Mouse (Mus musculus): ENCODE measurements around the gene Vill. TPM values are rescaled to one million over a fixed set of nuclear protein-coding genes. Genes with fewer than 3 reads are reported as not detected.

Gene Vill
- polyA plus RNA-seq, 1 experiment from 2014 or later = 15.2 TPM

DNA sequence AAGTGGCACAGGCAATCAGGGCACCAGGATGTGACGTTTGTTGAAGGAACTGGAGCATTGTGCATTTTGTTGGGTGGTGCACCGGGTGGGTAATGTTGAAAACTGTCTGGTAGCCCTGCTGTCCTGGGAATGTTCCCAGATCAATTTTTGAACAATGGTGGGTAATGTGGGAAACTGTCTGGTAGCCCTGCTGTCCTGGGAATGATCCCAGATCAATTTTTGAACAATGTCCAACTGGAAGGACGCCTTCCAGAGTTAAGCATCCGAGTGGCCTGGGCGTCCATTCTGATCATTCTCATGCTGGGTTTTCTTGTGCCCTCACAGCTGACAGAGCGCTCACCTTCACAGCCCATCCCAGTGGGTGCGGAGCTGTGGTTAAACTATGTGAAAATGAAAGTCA is 25.2 kb upstream of the Vill start:
- WGBS = 90% methylated on average over 7 of the region's 7 CpGs
- H3K9me3 ChIP-seq = no peaks in the 10 kb centered on the region

DNA sequence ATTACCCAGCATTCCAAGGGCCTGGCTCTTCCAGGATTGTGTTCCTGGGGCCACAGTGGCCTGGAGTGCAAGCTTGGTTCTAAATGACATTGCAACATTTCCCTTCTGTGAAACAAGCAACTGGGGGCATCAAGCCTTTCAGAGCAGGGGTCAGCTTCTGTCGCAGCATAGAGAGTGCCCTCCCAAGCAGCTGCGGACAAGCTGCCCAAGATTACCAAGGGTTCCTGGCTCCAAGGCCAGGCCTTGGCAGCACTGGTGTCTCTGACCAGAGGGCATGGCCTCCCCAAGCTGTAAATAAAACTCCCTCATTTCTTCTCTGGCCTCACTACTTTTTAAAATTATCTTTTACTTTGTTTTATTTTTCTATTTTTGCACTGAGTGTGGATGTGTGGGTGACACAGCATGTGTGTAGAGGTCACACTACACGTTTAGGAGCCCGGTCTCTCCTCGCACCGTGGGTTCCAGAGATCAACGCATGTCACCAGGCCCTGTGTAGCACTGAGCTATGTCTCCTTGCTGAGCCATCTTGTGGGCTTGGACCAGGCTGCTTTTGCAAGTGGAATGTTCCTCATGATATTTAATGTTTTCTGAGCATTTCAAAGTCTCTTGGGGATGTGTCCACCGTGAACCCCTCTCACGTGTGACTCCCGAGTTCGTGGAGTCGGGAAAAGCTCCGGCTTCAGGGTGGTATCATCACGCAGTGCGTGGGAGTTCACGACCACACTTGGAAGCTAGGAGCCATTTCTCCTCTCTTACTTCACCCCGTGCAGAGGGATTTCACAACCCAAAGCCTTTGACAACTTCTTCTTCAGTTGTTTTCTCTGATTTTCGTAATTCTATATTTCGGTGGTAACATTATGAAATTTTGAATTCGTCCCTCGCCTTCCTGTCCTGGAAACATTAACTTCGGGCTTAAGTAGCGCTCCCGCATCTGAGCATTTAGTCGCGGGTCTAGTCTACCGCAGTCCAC is 24.1 kb upstream of the Vill start:
- Histone ChIP-seq H3K36me3 (replicated peaks) (peaks cover 8% of the 10 kb centered on the region; the same call in 1 of the 2 replicates), H3K4me1 (peaks cover 21% of the 10 kb centered on the region), H3K9me3 (no peaks in the 10 kb centered on the region), H3K4me3 (no peak overlapping the region), H3K27me3 (ENCODE audit: poor library complexity, severe bottlenecking) (no peaks in the 10 kb centered on the region), H3K27ac (no peak overlapping the region)
- WGBS = 96% methylated on average over 27 of the region's 27 CpGs
- DNase-seq (ENCODE audit: extremely low spot score, low spot score) = no peak

More for the DNA sequence above, 25.2 kb upstream of the Vill start:
- no peak overlapping the region for H3K27ac ChIP-seq
- no peak overlapping the region for H3K4me3 ChIP-seq
- no peak for DNase-seq (ENCODE audit: extremely low spot score, low spot score)
- H3K4me1 ChIP-seq = peaks cover 9% of the 10 kb centered on the region
- no peaks in the 10 kb centered on the region for H3K27me3 ChIP-seq (ENCODE audit: poor library complexity, severe bottlenecking)
- peaks cover 8% of the 10 kb centered on the region; the same call in 1 of the 2 replicates for H3K36me3 ChIP-seq (replicated peaks)

- DNase-seq (ENCODE audit: extremely low spot score, low spot score) = peak; percentile 57
- H3K4me1 ChIP-seq = peaks cover 31% of the 10 kb centered on the region
- H3K36me3 ChIP-seq (replicated peaks) = peaks cover 8% of the 10 kb centered on the region; the same call in 1 of the 2 replicates
- no peaks in the 10 kb centered on the region for H3K9me3 ChIP-seq
- no peak overlapping the region for H3K4me3 ChIP-seq
- H3K27ac ChIP-seq = no peak overlapping the region
- 61% methylated on average over 7 of the region's 7 CpGs for WGBS
- H3K27me3 ChIP-seq (ENCODE audit: poor library complexity, severe bottlenecking) = no peaks in the 10 kb centered on the region
Measured at GRCm38 (mm10) chr9:119029568-119029967, 23.0 kb upstream of the Vill start.

DNA sequence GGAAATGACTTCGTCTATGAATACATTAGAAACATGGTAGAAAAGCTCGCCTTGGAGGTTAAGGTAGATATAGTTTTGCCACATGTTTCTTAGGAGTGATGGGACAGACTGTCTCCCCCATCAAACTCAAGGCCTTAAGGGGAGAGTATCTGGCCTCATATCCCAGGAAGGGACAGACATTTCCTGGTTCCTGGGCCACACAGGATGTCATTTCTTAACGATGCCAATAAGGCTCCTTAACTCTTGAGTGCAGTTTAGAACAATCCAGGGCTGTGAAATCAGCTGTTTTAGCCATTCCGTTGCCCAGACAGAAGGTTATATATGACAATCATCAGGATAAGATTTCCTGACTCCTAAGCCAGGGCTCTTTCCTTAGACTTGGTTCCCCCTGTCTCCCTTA is 21.5 kb upstream of the Vill start:
- 90% methylated on average over 4 of the region's 4 CpGs for WGBS
- Histone ChIP-seq H3K27ac (no peak overlapping the region), H3K9me3 (no peaks in the 10 kb centered on the region), H3K4me3 (no peak overlapping the region), H3K27me3 (ENCODE audit: poor library complexity, severe bottlenecking) (no peaks in the 10 kb centered on the region), H3K36me3 (replicated peaks) (peaks cover 8% of the 10 kb centered on the region; the same call in 1 of the 2 replicates), H3K4me1 (peaks cover 44% of the 10 kb centered on the region)
- DNase-seq (ENCODE audit: extremely low spot score, low spot score) = no peak

DNA sequence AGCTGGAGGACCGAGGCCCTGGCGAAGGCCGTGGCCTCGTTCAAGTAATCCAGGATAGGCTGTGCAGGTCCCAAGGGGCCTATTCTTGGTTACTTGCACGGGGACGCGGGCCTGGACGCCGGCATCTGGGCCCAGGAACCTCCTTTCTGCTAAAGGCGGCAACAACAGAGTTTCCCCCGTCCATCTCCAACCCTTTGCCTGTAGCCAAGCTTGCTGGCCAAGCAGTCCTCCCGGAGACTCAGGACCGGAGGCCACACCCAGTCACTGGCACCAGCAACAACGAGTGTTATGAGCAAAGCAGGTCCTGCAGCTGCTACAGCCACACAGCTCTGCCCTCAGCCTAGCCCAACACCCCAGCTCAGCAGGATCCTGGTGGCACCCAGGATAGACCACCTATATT is 20.8 kb upstream of the Vill start:
- no peaks in the 10 kb centered on the region for H3K27me3 ChIP-seq (ENCODE audit: poor library complexity, severe bottlenecking)
- H3K27ac ChIP-seq = peak overlapping the region; percentile 74
- H3K4me3 ChIP-seq = no peak overlapping the region
- peaks cover 12% of the 10 kb centered on the region; the same call in 1 of the 2 replicates for H3K36me3 ChIP-seq (replicated peaks)
- no peaks in the 10 kb centered on the region for H3K9me3 ChIP-seq
- no peak for DNase-seq (ENCODE audit: extremely low spot score, low spot score)
- peaks cover 47% of the 10 kb centered on the region for H3K4me1 ChIP-seq
- 88% methylated on average over 14 of the region's 14 CpGs for WGBS

- WGBS = 64% methylated on average over 9 of the region's 9 CpGs
- peaks cover 49% of the 10 kb centered on the region for H3K4me1 ChIP-seq
- H3K27ac ChIP-seq = peak overlapping the region; percentile 74
- no peak overlapping the region for H3K4me3 ChIP-seq
- no peaks in the 10 kb centered on the region for H3K27me3 ChIP-seq (ENCODE audit: poor library complexity, severe bottlenecking)
- no peaks in the 10 kb centered on the region for H3K9me3 ChIP-seq
- H3K36me3 ChIP-seq (replicated peaks) = peaks cover 17% of the 10 kb centered on the region
- DNase-seq (ENCODE audit: extremely low spot score, low spot score) = no peak
Measured at GRCm38 (mm10) chr9:119032538-119032937, 20.0 kb upstream of the Vill start.

DNA sequence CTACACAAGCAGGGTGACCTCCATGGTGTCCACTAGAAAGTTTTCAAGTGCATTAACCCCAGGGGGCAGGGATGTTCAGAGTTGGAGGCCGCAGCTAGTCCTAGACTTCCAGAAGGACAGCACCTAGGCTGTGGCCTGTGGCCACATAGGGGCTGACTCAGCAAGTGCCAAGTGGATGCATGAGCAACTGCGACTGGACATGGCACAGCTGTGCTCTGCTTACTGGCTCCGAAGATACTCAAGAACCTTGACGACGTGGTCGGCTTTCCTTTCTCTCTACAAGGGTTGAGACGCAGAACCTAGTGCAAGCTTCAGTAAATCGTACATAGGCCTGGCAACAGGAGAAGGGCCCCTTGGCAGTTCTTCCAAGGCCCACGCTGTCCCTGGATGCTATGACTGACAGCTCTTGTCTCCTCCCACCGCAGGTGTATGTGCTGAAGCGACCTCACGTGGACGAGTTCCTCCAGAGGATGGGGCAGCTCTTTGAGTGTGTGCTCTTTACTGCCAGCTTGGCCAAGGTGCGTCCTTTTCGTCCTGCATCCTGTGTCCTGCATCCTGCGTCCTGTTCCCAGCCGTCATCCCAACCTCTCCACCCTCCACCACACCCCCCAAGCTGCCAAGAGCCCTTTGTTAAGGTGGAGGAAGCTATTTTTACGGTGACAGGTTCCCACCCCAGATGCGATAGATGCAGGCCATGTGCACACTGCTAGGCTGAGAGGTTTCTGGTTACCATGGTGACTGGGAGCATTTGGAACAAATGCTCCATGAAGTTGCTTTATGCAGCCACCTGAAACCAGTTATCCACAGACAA is 19.3 kb upstream of the Vill start:
- Histone ChIP-seq H3K27me3 (ENCODE audit: poor library complexity, severe bottlenecking) (no peaks in the 10 kb centered on the region), H3K9me3 (no peaks in the 10 kb centered on the region), H3K4me3 (no peak overlapping the region), H3K4me1 (peaks cover 49% of the 10 kb centered on the region), H3K36me3 (replicated peaks) (peaks cover 25% of the 10 kb centered on the region), H3K27ac (peak overlapping the region; percentile 74)
- no peak for DNase-seq (ENCODE audit: extremely low spot score, low spot score)
- 82% methylated on average over 19 of the region's 19 CpGs for WGBS

- 77% methylated on average over 8 of the region's 8 CpGs for WGBS
- Histone ChIP-seq H3K27me3 (ENCODE audit: poor library complexity, severe bottlenecking) (no peaks in the 10 kb centered on the region), H3K9me3 (no peaks in the 10 kb centered on the region), H3K4me1 (peaks cover 49% of the 10 kb centered on the region), H3K4me3 (no peak overlapping the region), H3K36me3 (replicated peaks) (peaks cover 28% of the 10 kb centered on the region), H3K27ac (peak overlapping the region; percentile 74; the same call in 1 of the 2 replicates)
- DNase-seq (ENCODE audit: extremely low spot score, low spot score) = no peak
Measured at GRCm38 (mm10) chr9:119034069-119034468, 18.5 kb upstream of the Vill start.

- no peak for DNase-seq (ENCODE audit: extremely low spot score, low spot score)
- H3K4me3 ChIP-seq = no peak overlapping the region
- no peaks in the 10 kb centered on the region for H3K27me3 ChIP-seq (ENCODE audit: poor library complexity, severe bottlenecking)
- H3K4me1 ChIP-seq = peaks cover 49% of the 10 kb centered on the region
- H3K27ac ChIP-seq = peak overlapping the region; percentile 74; the same call in 1 of the 2 replicates
- 67% methylated on average over 29 of the region's 29 CpGs for WGBS
- no peaks in the 10 kb centered on the region for H3K9me3 ChIP-seq
- H3K36me3 ChIP-seq (replicated peaks) = peaks cover 32% of the 10 kb centered on the region
Measured at GRCm38 (mm10) chr9:119034676-119035665, 17.6 kb upstream of the Vill start.

- H3K36me3 ChIP-seq (replicated peaks) = peaks cover 38% of the 10 kb centered on the region
- H3K4me1 ChIP-seq = peaks cover 49% of the 10 kb centered on the region
- 83% methylated on average over 7 of the region's 7 CpGs for WGBS
- no peak overlapping the region for H3K4me3 ChIP-seq
- H3K9me3 ChIP-seq = no peaks in the 10 kb centered on the region
- DNase-seq (ENCODE audit: extremely low spot score, low spot score) = no peak
- H3K27ac ChIP-seq = 0 out of 2 replicates have a peak overlapping the region, but pooled peaks have one; percentile 9
- no peaks in the 10 kb centered on the region for H3K27me3 ChIP-seq (ENCODE audit: poor library complexity, severe bottlenecking)
Measured at GRCm38 (mm10) chr9:119035836-119036235, 16.7 kb upstream of the Vill start.

DNA sequence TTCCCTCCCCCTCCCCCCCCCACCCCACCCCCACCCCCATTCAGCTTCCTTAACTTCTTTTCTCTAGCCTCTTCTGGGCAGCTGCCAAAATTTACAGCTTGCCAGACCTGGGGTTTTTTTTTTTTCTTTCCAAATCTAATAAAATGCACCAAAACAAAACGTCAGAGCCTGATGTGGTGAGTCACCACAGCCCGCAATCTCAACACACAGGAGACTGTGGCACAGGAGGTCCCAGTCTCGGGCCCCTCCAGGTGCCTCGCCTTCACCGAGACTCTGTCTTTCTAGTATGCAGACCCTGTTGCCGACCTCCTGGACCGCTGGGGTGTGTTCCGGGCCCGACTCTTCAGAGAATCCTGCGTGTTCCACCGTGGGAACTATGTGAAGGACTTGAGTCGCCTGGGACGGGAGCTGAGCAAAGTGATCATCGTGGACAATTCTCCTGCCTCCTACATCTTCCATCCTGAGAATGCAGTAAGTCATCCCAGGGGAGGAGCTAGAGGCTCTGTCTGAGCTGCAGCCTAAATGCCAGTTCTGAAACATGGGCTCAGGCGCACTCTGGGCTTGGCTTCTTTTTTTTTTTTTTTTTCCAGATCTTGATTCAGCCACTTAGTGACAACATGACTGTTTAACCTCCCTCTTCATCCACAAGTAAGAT is 15.4 kb upstream of the Vill start:
- WGBS = 86% methylated on average over 15 of the region's 15 CpGs
- peak overlapping the region; percentile 46; the same call in 1 of the 2 replicates for H3K27ac ChIP-seq
- H3K27me3 ChIP-seq (ENCODE audit: poor library complexity, severe bottlenecking) = no peaks in the 10 kb centered on the region
- H3K36me3 ChIP-seq (replicated peaks) = peaks cover 43% of the 10 kb centered on the region
- no peak for DNase-seq (ENCODE audit: extremely low spot score, low spot score)
- H3K4me1 ChIP-seq = peaks cover 41% of the 10 kb centered on the region
- no peaks in the 10 kb centered on the region for H3K9me3 ChIP-seq
- H3K4me3 ChIP-seq = no peak overlapping the region

All from forebrain, embryonic 10.5 days (tissue).